Mouse (Mus musculus) inflammation-experienced regulatory T-cells, adult 6 months (primary cell): ENCODE data around the gene Ccdc89. TPM values are rescaled to one million over a fixed set of nuclear protein-coding genes. Genes with fewer than 3 reads are reported as not detected.

ENCODE experiments used
- ATAC-seq: one replicate; pipeline ENCODE4 v1.8.0; 2017
- polyA plus RNA-seq, 3 experiments: library from polyadenylated mRNA; unstranded; fragments of 100-300 nt; shearing (Covaris generic); gene quantifications; one replicate each; pipeline ENCODE4 v1.2.1; 2017

Ccdc89 gene
- polyA plus RNA-seq, 3 experiments from 2014 or later, result not detected

DNA sequence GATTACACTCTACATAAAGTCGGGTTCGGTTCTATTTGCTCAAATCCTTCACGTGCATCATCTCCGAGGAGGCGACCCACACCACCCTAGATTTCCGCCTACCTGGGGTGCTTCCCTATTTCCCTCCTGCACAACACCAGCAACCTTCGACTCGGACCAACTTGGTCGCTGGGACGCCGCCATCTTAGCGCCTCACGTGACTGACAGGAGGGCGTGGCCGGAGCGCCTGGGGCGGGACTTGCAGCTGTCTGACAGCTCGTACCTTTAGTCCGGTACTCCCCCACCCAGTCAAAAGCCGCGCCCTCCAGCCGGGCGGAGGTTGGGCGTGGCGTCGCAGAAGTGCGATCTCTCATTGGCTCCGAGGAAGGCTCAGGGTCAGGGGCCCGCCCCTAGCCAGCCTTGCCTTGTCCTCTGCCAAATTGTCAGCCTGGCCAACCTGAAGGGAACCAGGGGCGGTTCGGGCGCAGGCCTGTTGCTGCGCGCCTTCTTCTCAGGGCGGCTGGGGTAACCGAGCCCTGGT is 49.5 kb downstream of the Ccdc89 start, which contains the start of gene Tmem126b:
Tmem126b (minus strand) TSS at position 209 of the 520 bp plus-strand sequence.
- ATAC-seq, result peak; percentile 96

DNA sequence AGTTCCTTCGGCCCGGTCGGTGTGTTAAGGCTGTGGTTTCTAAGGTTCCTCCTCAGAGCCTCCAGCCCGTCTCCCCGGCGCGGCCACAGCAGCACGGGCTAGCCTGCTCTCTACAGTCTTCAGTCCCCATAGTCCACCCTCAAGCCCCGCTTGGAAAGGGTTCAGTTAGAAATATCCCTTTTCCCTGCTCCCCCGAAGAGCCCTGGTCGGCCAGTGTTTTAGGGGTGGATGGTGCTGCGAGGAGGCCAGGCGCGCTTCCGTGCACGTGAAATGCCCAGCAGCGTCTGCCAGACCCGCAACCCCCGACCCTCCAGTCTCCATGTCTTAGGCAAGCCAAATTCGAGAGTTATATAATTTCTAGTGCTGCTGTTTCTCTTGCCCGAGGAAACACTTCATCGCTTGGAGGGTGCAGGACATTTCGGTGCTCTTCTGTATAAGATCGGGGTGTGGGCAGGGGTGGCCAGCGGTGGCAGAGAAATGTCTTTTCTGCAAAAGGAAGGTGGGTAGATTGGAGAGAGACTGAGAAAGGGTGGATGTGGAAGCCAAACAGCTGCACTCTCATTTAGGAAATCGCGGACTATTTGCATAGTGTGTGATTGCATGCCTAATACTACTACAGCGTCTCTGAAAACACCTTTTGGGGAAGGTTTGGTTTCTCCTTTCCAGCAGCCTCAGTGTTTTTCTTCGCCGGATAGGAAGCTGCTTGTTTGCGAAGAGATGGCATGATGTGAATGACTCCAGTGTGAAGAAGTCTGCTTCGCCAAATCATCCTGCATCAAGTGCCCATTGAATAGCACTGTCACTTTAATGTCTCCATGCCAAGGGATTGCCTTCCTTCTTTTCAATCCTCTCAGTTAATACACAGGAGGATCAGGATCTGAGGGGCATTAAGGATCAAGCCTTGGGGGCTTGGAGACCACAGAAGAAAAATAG is 50.2 kb downstream of the Ccdc89 start, which contains the start of gene Dlg2:
Dlg2 (plus strand) TSS at position 360 of the 933 bp plus-strand sequence.
- peak; percentile 11 for ATAC-seq

Other genes with a start within 250 kb of the Ccdc89 start
- under 1 TPM in 1 of 3 experiments, not detected in 2; 0.25 TPM for gene Ccdc83, start 160.8 kb upstream of the Ccdc89 start, polyA plus RNA-seq
- 10 to 100 TPM; 20.2 to 37.1 (median 20.6) TPM for gene Sytl2, start 124.3 kb upstream of the Ccdc89 start, polyA plus RNA-seq
- gene Crebzf, start 16.2 kb downstream of the Ccdc89 start, polyA plus RNA-seq, result 10 to 100 TPM; 18.3 to 28.5 (median 27.7) TPM
- 100 to 1,000 TPM in 1 of 3 experiments, 10 to 100 TPM in 2; 72.3 to 107 (median 85.5) TPM for gene Tmem126a, start 30.7 kb downstream of the Ccdc89 start, polyA plus RNA-seq
- 10 to 100 TPM; 35.1 to 38.8 (median 35.9) TPM for gene Tmem126b, start 49.4 kb downstream of the Ccdc89 start, polyA plus RNA-seq
- 1 to 10 TPM in 2 of 3 experiments, under 1 TPM in 1; 0.83 to 3.5 (median 1.1) TPM for gene Dlg2, start 50.1 kb downstream of the Ccdc89 start, polyA plus RNA-seq